Mouse (Mus musculus): ENCODE data around the gene Rgsl1.
A peak's percentile ranks its signal among the peaks of the same experiment; 100 is the strongest.

The Rgsl1 gene

DNA sequence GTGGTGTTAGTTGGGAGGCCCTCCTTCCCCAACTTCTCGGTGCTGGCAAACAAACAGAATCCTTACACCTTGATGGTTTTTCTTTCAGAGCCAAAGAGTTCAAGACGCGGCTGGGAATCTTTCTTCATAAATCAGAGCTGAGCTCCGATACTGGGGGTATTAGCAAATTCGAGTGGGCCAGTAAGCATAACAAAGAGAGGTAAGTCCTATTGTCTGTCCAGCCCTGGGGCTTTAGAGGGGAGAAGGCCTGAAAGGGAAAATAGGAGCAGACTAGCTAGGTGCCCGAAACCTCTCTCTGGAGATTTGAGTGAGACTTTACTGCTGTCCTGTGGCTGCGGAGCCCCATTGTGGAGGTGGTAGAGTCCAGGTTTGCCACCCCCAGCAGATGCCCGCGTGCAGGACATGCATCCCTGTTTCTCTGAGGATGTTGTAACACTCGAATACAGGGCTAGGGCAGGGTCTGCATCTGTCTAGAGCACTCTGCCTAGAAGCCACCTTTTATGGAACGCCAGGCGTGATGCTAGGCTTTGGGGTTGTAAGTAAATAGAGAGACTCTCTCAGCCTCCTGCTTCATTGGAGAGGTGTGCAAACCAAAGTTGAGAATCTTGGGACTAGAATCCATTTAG, 103.1 kb downstream of the Rgsl1 start:
- DNase-seq (ENCODE audit: low read depth, low spot score), result peak; percentile 40

DNA sequence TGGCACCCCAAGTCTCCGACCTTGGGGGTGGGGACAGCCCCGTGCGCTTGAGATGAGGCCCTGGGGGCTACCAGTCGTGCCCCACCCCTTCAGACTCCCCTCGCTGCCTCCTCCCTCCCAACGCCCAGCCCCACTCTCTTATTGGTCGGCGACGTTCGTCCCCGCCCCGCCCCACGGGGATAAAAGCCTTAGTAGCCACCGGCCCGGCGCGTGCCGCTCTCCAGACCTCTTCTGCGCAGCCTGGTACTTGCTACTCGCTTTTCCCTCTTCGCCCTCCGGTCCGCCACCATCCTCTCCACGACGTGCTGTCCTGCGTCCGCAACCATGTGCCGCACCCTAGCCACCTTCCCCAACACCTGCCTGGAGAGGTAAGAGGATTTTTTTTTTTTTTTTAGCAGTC, 103.8 kb downstream of the Rgsl1 start, which contains the start of gene Rgs16:
TSS of gene Rgs16 (plus strand) at position 205 of the 400 bp plus-strand sequence.
- DNase-seq (ENCODE audit: low read depth, low spot score), result peak; percentile 82

DNA sequence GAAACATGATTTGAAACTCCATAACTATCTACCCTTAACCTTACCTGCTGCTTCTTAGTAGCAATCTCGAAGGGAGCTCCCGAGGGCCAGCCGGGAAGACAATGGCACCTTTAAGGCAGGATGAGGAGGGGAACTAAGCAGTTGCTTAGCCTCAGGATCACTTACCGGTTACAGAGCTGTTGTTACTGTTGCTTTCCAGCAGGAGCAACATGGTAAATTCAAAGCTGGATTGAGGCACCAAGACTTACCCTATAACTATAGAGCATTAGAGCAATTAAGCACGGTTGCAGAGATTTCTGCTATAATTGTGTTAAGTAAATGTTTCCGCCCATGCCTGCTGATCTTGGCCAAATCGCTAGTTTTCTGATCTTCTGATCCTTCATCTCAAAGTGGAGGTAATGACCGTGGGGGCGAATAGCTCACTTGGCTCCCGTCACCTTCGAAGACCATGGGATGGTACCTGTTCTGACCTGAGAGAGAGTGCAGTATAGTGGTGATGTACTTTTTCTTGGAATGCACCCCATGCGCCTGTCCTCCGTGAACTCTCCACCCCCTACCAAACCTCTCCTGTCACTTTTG, 104.4 kb downstream of the Rgsl1 start:
- peak; percentile 48 for DNase-seq (ENCODE audit: low read depth, low spot score)

DNA sequence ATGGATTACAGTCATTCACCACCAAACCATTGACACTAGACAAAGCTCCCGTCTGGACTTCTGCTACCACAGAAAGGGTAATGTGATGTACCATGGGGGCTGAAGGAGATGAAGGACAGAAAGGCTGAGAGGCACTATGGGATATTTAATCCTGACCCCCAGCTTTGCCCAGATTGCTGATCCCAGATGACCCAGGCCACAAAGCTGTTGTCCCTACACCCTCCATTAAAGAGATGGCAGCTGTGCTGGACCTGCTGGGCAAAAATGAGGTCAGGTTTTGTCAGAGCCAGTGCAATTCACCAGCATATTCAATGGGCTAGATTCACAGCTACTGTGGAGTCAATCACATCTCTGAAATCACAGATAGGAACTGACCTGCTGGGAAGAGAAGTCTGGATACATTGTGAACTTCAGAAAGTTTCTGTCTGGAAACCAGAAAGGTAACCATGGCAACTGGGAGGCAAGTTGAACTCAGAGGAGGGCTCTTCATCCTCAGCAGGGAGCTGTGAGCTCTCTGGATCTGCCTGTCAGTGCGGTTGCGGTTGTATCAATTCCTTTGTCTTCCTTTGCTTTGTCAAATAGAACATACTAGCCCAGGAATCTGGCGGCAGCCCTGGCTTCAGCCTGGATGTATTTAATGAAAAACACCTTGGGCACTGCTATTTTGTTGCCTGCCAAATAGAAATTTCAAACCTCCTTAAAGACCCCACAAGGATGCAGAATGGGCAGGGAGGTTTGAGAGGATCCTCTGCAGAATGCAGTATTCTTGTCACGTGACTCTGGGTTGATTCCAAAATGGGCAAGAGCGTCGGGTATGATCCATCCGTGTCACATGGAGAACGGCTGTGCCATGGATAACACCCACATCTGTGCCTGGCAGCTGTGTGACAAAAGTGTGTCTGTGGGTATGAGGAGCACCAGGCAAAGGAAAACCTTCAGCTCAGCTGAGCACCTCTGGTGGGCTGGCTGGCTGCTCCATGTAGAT, 106.5 kb downstream of the Rgsl1 start:
- peak; percentile 90 for DNase-seq (ENCODE audit: low read depth, low spot score)

DNA sequence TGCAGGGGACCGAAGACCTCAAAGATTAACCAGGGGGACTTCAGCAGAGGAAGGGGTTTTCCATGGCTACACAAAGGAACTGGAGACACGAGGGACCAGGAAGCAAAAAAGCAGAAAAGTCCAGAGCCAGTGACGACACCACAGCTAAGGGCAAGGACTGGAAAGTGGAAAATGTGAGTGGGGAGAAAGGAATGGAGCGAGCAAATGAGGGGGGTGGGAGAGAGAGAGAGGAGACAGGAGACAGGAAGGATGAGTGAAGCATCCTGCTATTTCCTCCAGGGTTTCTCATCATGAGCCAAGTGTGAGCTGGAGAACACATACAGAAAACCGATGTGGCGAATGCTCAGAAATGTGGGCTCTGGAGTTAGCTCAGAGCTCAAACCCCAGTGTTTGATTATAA, 107.8 kb downstream of the Rgsl1 start:
- DNase-seq (ENCODE audit: low read depth, low spot score), result no peak

DNA sequence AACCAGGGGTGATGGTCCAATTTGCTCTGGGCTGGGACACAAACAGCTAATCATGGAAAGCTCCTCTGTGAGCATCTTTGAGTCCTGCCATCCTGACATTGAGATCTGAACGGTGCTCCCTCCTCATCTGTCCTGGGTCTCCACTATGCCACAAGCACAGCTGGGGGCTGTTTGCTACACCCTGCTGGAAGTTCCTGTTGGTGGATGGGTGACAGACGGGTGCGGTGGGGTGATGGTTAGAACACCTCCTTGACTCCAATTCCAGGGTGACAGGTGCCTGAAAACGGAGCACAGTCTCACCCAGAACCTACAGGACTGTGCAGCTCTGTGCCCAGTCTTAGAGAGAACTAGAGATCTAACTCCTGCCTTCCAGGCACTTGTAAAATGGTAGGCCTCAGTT, 109.1 kb downstream of the Rgsl1 start:
- no peak for DNase-seq (ENCODE audit: low read depth, low spot score)

DNA sequence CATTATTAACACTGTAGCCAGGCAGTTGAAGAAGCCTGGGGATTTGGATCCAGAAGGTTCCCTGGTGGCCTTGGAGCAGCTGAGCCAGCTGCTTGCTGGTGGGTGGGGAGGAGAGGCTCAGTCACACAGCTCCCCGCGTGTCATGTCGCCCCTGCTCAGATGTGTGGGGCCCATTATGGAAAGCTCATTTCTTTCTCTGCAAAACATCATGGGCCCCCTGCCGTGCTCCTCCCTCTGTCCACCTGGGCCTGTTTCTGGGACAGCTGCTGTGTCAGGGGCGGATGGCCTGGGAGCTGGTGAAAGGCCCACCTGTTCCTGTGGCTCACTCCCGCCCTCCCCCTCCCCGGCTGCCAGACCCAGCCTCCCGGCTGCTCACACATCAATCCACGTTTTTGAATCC, 110.8 kb downstream of the Rgsl1 start:
- DNase-seq (ENCODE audit: low read depth, low spot score), result no peak

DNA sequence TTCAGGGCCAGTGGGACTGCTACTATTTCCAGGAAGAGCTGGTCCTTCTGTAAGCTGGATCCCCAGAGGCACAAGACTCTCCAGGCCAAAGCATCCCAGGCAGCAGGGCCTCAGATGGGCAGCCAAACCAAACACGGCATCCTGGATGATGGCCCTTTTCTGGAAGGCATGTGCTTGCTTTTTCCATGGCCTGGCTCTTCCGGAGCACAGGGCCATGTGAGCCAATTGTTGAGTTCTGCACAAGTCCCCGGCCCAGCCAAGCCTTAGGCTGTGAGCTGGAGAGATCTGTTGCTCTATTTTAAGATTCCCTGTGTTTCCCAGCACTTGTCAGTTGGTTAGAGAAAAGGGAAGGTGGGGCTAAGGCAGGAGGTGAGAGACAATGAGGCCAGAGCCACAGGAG, 113.3 kb downstream of the Rgsl1 start:
- no peak for DNase-seq (ENCODE audit: low read depth, low spot score)

DNA sequence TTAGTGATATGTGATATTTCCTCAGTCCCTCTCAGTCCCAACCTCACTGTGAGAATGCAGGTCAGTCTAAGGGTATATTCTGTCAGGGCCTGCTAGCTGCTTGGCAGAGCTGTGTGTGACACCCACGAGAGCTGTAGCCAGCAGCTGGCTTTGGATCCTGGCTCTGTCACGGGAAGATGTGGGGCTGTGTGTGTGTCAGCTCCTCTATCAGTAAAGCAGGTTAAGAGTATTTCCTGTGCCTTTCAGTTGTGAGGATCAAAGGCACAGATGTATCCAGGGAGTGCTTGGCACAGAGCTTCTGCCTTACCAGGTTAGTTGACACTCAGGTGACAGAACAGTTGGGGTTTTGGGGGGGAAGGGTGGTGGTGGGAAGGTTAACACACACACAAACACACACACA, 114.1 kb downstream of the Rgsl1 start:
- DNase-seq (ENCODE audit: low read depth, low spot score), result no peak
